Mouse (Mus musculus): ENCODE data around the gene Stmnd1. TPM values are rescaled to one million over a fixed set of nuclear protein-coding genes. Genes with fewer than 3 reads are reported as not detected.
"Not testable (repeated sequence)": the region's sequence is repeated elsewhere in the genome, so short reads cannot be mapped to it uniquely, and the experiment has no call there.

The Stmnd1 gene
- polyA plus RNA-seq, 1 experiment from 2014 or later, result 0.33 TPM

- Histone ChIP-seq H3K9me3 (replicated peaks) (no peaks in the 10 kb centered on the region), H3K27me3 (no peaks in the 10 kb centered on the region), H3K9ac (no peak overlapping the region), H3K36me3 (no peaks in the 10 kb centered on the region), H3K4me2 (no peak overlapping the region), H3K4me1 (replicated peaks) (no peaks in the 10 kb centered on the region), H3K4me3 (no peak overlapping the region), H3K27ac (no peak overlapping the region)
- no peak for ATAC-seq (replicated peaks; ENCODE audit: insufficient number of reproducible peaks, insufficient read depth, low FRiP score, low read depth)
Measured at GRCm38 (mm10) chr13:46294365-46294764, 20.8 kb downstream of the Stmnd1 start.

GRCm38 (mm10) chr13:46297701-46298100, 24.2 kb downstream of the Stmnd1 start:
- 90% methylated on average over 4 of the region's 4 CpGs for WGBS
- Histone ChIP-seq H3K36me3 (no peaks in the 10 kb centered on the region), H3K4me2 (no peak overlapping the region), H3K4me1 (replicated peaks) (no peaks in the 10 kb centered on the region), H3K27ac (no peak overlapping the region), H3K27me3 (no peaks in the 10 kb centered on the region), H3K4me3 (no peak overlapping the region), H3K9ac (no peak overlapping the region), H3K9me3 (replicated peaks) (no peaks in the 10 kb centered on the region)
- ATAC-seq (replicated peaks; ENCODE audit: insufficient number of reproducible peaks, insufficient read depth, low FRiP score, low read depth), result no peak

DNA sequence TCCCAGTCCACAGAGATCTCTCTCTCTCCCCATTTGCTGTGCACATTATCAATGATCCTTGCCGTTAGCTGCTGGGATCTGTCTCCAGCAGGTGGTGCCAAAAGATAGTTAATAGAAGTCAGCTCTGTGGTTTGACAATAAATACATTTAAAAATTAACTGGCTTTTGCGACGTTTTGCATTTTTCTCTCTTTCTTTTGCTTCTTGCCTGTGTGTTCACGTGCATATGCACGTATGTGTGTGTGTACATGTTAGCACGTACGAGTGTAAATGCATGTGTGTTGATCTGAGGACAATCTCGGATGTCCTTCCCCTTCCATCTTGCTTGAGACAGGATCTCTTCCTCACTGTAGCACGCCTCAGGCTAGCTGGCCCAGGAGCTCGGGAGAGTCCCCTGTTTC, 37.3 kb downstream of the Stmnd1 start:
- no peak overlapping the region for H3K27ac ChIP-seq
- peaks cover under 1% of the 10 kb centered on the region for H3K9me3 ChIP-seq (replicated peaks)
- H3K4me3 ChIP-seq, result no peak overlapping the region
- H3K4me2 ChIP-seq, result no peak overlapping the region
- H3K36me3 ChIP-seq, result no peaks in the 10 kb centered on the region
- WGBS, result 42% methylated on average over 10 of the region's 10 CpGs
- H3K9ac ChIP-seq, result no peak overlapping the region
- no peaks in the 10 kb centered on the region; the same call in 1 of the 2 replicates for H3K4me1 ChIP-seq (replicated peaks)
- no peak for ATAC-seq (replicated peaks; ENCODE audit: insufficient number of reproducible peaks, insufficient read depth, low FRiP score, low read depth)
- H3K27me3 ChIP-seq, result no peaks in the 10 kb centered on the region

DNA sequence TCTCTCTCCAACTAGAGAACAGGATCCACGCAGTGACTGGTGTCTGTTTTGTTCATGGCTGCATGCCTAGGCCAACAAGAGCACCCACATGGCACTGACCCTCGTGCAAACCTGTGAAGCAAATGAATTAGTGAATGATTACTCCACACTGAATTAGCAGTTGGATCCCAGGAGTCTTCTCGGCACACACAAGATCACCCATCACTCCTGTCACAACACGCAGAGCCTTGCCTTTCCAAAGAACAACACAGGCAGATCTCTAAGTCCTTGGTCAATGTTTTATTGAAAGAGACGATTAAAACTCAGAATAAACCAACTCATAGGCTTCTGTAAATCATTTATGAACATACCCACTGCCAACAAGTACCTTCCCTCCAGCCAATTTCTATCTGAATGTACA, 39.7 kb downstream of the Stmnd1 start:
- Histone ChIP-seq H3K4me3 (no peak overlapping the region), H3K4me1 (replicated peaks) (no peaks in the 10 kb centered on the region; the same call in 1 of the 2 replicates), H3K27me3 (no peaks in the 10 kb centered on the region), H3K36me3 (no peaks in the 10 kb centered on the region), H3K27ac (no peak overlapping the region), H3K9ac (no peak overlapping the region), H3K4me2 (no peak overlapping the region), H3K9me3 (replicated peaks) (peaks cover 3% of the 10 kb centered on the region)
- 79% methylated on average over 5 of the region's 5 CpGs for WGBS
- ATAC-seq (replicated peaks; ENCODE audit: insufficient number of reproducible peaks, insufficient read depth, low FRiP score, low read depth), result no peak

DNA sequence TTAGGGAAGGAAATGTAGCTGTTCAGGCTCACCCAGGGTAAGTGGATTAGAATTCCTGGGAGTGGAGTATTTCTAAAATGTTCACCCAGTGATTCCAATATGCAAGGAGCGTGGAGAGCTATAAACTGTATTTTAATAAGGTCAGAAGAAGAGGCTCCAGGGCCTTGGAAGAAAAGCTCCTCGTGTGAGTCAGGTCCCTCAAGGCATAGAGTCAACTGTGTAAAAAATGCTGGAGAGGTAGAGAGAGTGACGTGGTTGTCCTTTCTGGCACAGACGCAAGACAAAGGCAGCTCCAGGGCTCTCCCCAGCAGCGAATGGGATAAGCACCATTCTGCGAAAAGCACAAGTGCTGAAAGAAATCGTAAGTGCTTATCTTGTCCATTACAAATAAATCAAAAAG, 41.6 kb downstream of the Stmnd1 start:
- no peak for ATAC-seq (replicated peaks; ENCODE audit: insufficient number of reproducible peaks, insufficient read depth, low FRiP score, low read depth)
- Histone ChIP-seq H3K4me2 (no peak overlapping the region), H3K27ac (no peak overlapping the region), H3K9ac (no peak overlapping the region), H3K27me3 (no peaks in the 10 kb centered on the region), H3K36me3 (no peaks in the 10 kb centered on the region), H3K9me3 (replicated peaks) (peaks cover 3% of the 10 kb centered on the region), H3K4me3 (no peak overlapping the region), H3K4me1 (replicated peaks) (no peaks in the 10 kb centered on the region; the same call in 1 of the 2 replicates)
- WGBS, result 77% methylated on average over 7 of the region's 7 CpGs

GRCm38 (mm10) chr13:46326351-46326985, 52.9 kb downstream of the Stmnd1 start:
- Histone ChIP-seq H3K9me3 (replicated peaks) (no peaks in the 10 kb centered on the region), H3K27ac (no peak overlapping the region), H3K4me2 (no peak overlapping the region), H3K9ac (no peak overlapping the region), H3K4me3 (no peak overlapping the region), H3K27me3 (no peaks in the 10 kb centered on the region), H3K4me1 (replicated peaks) (no peaks in the 10 kb centered on the region), H3K36me3 (no peaks in the 10 kb centered on the region)
- no peak for ATAC-seq (replicated peaks; ENCODE audit: insufficient number of reproducible peaks, insufficient read depth, low FRiP score, low read depth)
- WGBS, result 74% methylated on average over 4 of the region's 4 CpGs

DNA sequence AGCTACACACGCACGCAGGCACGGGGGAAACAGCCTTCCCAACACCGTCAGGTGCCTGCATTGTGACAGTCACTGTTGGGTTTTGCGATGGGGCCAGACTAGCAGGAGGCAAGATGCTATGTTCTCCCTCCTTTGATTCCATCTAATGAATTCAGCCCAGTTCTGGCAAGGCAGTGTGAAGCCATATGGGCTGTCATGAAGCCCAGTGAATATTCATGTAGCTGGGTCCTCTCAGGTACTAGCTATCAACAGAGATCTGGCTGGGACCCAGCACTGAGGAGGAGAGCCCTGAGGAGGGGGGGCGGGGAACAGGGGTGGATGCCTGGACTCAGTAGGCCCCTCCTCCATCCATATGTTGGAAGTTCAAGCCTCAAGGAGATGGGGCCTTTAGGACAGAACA, 61.5 kb downstream of the Stmnd1 start:
- no peaks in the 10 kb centered on the region for H3K9me3 ChIP-seq (replicated peaks)
- no peaks in the 10 kb centered on the region for H3K4me1 ChIP-seq (replicated peaks)
- no peak for ATAC-seq (replicated peaks; ENCODE audit: insufficient number of reproducible peaks, insufficient read depth, low FRiP score, low read depth)
- H3K27me3 ChIP-seq, result no peaks in the 10 kb centered on the region
- H3K4me2 ChIP-seq, result no peak overlapping the region
- 71% methylated on average over 6 of the region's 6 CpGs for WGBS
- no peak overlapping the region for H3K4me3 ChIP-seq
- no peak overlapping the region for H3K9ac ChIP-seq
- no peaks in the 10 kb centered on the region for H3K36me3 ChIP-seq
- no peak overlapping the region for H3K27ac ChIP-seq

GRCm38 (mm10) chr13:46336281-46336680, 62.8 kb downstream of the Stmnd1 start:
- H3K4me1 ChIP-seq (replicated peaks); H3K4me2 ChIP-seq; H3K27ac ChIP-seq; H3K4me3 ChIP-seq; ATAC-seq (replicated peaks; ENCODE audit: insufficient number of reproducible peaks, insufficient read depth, low FRiP score, low read depth); H3K9ac ChIP-seq; H3K27me3 ChIP-seq; H3K9me3 ChIP-seq (replicated peaks); H3K36me3 ChIP-seq: not testable (repeated sequence)
- WGBS, result 57% methylated on average over 1 of the region's 1 CpGs

DNA sequence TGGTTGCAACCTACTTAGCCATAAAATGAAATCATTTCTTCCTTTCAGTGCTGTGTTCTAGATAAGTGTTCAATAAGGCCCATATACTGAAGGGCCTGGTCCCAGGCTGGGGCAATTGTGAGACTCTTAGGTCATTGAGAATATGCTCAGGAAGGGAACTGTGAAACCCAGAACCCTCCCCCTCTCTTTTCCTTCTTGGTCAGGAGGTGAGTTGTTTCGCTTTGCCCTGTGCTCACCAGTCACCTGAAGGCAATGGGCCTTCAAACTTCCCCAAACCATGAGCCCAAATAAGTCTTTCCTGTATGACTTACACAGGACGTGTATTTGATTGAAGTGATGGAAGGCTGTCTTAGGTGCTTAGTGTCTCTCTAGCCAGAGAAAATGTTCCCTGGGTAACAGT, 64.3 kb downstream of the Stmnd1 start:
- Histone ChIP-seq H3K27ac (no peak overlapping the region), H3K4me3 (no peak overlapping the region), H3K4me1 (replicated peaks) (no peaks in the 10 kb centered on the region), H3K9ac (no peak overlapping the region), H3K36me3 (no peaks in the 10 kb centered on the region), H3K27me3 (no peaks in the 10 kb centered on the region), H3K4me2 (no peak overlapping the region), H3K9me3 (replicated peaks) (no peaks in the 10 kb centered on the region)
- ATAC-seq (replicated peaks; ENCODE audit: insufficient number of reproducible peaks, insufficient read depth, low FRiP score, low read depth), result no peak
- 79% methylated on average over 2 of the region's 2 CpGs for WGBS

DNA sequence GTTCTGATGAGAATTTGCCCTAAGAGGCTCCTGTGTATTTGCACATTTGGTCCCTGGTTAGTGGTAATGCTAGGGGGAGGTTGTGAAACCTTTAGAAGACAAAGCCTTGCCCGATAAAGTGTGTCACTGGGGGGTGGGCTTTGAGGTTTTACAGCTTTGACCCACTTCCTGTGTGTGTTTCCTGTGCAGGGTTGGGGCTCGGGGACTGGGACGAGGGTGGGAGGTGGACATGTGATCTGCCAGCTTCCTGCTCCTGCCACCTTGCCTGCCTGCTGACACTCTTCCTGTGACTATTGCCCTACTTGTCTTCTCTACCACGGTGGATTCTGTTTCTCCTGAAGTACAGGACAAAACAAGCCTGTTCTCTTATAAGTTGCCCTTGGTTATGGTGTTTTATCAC, 66.4 kb downstream of the Stmnd1 start:
- H3K27ac ChIP-seq, result no peak overlapping the region
- 38% methylated on average over 4 of the region's 4 CpGs for WGBS
- H3K4me3 ChIP-seq, result no peak overlapping the region
- ATAC-seq (replicated peaks; ENCODE audit: insufficient number of reproducible peaks, insufficient read depth, low FRiP score, low read depth), result no peak
- no peaks in the 10 kb centered on the region for H3K4me1 ChIP-seq (replicated peaks)
- H3K9me3 ChIP-seq (replicated peaks), result no peaks in the 10 kb centered on the region
- H3K9ac ChIP-seq, result no peak overlapping the region
- no peaks in the 10 kb centered on the region for H3K36me3 ChIP-seq
- H3K27me3 ChIP-seq, result no peaks in the 10 kb centered on the region
- no peak overlapping the region for H3K4me2 ChIP-seq

DNA sequence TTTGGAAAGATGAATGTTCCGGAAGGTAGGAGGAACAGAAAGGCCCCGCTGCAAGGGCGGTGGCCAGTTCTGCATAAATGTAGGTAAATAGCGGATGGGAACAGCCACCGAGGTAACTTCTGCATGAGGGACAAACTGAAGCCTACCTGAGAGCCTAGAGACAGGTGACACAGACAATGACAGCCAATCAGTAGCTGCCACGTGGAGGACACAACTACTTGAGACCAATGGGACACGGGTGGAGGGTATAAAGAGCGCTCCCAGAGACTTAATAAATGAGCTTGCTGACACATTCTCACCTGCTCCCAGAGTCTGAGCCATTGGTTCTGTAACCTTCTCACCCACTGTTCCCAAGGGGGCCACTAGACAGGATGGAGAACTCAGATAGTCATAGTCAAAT, 67.1 kb downstream of the Stmnd1 start:
- no peak overlapping the region for H3K9ac ChIP-seq
- WGBS, result 90% methylated on average over 8 of the region's 8 CpGs

DNA sequence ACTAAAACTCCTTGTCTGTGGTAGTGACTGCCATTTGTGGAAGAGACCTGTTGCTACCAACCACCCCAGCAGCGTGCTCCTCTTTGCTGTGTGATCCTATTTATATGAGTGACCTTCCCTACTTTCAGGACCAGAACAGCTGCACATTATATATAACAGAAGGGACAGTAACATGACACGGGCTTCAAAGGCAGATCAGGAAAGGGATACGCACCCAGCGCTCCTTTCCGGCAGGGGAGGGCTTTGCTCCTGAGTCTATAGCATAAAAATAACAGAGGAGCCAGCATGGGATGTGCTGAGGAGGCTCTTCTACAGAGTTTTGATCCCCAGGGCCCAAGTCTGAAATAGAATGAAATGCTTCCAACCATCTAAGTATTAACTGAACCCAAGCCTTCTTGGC, 67.9 kb downstream of the Stmnd1 start:
- WGBS, result 73% methylated on average over 5 of the region's 5 CpGs
- no peak for ATAC-seq (replicated peaks; ENCODE audit: insufficient number of reproducible peaks, insufficient read depth, low FRiP score, low read depth)
- H3K4me1 ChIP-seq (replicated peaks), result no peaks in the 10 kb centered on the region

More for the DNA sequence above, 67.1 kb downstream of the Stmnd1 start:
- no peaks in the 10 kb centered on the region for H3K4me1 ChIP-seq (replicated peaks)
- ATAC-seq (replicated peaks; ENCODE audit: insufficient number of reproducible peaks, insufficient read depth, low FRiP score, low read depth), result no peak
- H3K27me3 ChIP-seq, result no peaks in the 10 kb centered on the region
- H3K4me3 ChIP-seq, result no peak overlapping the region
- H3K36me3 ChIP-seq, result no peaks in the 10 kb centered on the region
- H3K4me2 ChIP-seq, result no peak overlapping the region
- H3K9me3 ChIP-seq (replicated peaks), result no peaks in the 10 kb centered on the region
- H3K27ac ChIP-seq, result no peak overlapping the region

More for the DNA sequence above, 67.9 kb downstream of the Stmnd1 start:
- Histone ChIP-seq H3K27ac (no peak overlapping the region), H3K36me3 (no peaks in the 10 kb centered on the region), H3K4me2 (no peak overlapping the region), H3K9me3 (replicated peaks) (no peaks in the 10 kb centered on the region), H3K9ac (no peak overlapping the region), H3K4me3 (no peak overlapping the region), H3K27me3 (no peaks in the 10 kb centered on the region)
